Mouse (Mus musculus) adrenal gland, postnatal 4 days (tissue): ENCODE results near the gene Trip11. TPM values are rescaled to one million over a fixed set of nuclear protein-coding genes. Genes with fewer than 3 reads are reported as not detected.
"Not testable (repeated sequence)": the region's sequence is repeated elsewhere in the genome, so short reads cannot be mapped to it uniquely, and the experiment has no call there.

ENCODE experiments used
- DNase-seq, 2 experiments: peaks; one replicate each; pipeline ENCODE4 v3.0.0; 2021 to 2022; ENCODE audit warnings: low spot score in 2 of 2, mixed read lengths in 2 of 2
- long read RNA-seq, 2 experiments: library from polyadenylated mRNA; stranded (forward); transcript quantifications; one replicate each; pipeline ENCODE4 v2.0.0; 2021
- total RNA-seq, 2 experiments: library from RNA; stranded (reverse); gene quantifications; 2 replicates each; pipeline ENCODE4 v1.2.3; 2021

Trip11 gene
- total RNA-seq: 10 to 100 TPM; 32.0 to 36.9 TPM
- long read RNA-seq, experiment 1, partial matches to known transcripts: 1 of 3 reads
- long read RNA-seq, experiment 1, other reads (novel, unspliced or antisense): 2 of 3 reads
- long read RNA-seq, experiment 2, partial matches to known transcripts: 5 of 7 reads
- long read RNA-seq, experiment 2, other reads (novel, unspliced or antisense): 1 of 7 reads

DNA sequence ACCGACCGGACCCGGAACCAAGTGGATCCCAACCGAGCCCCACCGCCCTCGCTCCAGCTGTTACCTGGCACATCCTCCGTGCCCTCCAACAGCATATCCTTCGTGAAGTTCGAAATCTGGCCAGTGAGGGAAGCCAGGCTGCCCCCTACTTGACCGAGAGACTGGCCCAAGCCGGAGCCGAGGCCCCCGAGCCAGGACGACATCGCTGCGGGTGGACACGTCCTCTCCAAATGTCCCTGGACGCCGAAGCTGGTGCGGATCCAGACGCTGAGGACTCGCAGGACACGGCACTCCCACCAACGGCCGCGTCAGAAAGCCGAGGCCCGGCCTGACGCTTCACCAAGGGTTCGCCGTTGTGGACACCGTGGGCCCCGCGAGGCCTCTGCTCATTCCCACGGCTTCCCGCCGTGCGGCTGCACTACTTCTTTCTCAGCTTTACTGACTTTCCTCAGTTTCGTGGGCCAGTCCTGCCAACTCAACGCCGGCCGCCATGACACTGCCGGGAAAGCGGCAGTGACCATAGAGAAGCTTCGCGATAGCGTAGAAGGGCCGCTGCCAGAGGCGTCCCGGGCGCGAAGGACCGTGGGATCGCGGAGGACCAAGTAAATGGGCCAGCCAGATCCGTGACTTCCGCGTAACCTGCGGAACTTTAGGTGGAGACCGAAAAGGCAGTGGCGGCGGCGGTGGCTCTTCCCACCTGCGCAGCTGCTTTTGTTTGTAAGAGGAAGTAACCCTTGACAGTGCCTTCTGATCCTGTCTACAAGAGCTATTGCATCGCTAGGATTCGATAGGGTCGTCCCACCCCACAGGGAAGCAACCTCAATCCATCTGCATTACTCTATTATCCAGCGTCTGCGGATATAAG, at the start of gene Trip11:
Gene Trip11, minus strand, starts transcription at position 642 of the 865 bp plus-strand sequence.
- peak; percentile 64 to 81 for DNase-seq

GRCm38 (mm10) chr12:101958960-101959780, 46.1 kb upstream of the Trip11 start:
- DNase-seq: not testable (repeated sequence)

DNA sequence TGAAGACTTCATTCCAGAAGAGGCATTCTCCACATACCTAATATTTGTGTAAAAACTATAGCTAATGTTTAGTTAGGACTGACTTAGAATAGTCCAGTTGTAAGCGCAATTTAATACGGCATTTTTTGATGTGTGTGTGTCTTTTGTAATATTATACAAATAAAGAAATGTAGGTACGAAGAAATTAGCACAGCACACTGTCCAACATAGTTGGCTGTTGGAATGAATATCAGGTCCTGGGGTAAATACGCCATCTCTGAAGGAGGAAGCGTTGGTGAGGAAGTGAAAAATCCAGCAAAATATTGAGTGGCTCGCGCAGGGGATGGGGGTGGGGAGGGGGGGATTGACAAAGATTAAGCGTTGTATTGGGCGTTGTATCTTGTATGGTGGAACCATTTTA, 45.5 kb upstream of the Trip11 start:
- no peak for DNase-seq

DNA sequence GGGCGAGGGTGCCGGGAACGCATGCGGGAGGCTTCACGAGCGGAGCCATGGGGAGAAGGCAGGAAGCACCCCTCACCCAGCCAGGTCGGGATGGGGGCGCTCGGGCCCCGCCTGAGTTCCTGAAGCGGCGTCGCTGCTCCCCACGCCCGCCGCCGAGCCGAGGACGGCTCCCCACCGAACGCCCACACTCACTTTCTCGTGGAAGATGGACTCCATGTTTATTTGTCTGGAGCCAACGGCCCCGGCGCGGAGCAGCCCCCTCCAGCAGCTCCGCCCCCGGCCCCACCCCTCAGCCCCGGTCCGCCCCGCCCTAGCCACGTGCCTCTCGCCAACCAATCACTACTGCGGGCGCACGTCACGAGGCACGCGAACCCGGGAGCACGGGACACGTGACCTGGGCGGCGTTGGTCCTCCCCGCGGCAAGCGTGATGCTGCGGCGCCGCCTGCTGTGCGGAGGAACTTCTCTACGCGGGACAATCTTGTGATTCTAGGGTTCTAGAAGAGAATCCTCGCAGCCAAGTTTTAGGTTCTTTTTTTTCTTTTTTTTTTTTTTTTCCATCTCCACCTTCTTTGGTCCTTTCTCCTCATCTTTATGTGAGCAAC, 45.0 kb upstream of the Trip11 start, which contains the start of gene Atxn3:
Gene Atxn3, minus strand, starts transcription at position 305 of the 603 bp plus-strand sequence.
- DNase-seq: peak; percentile 92 to 97

DNA sequence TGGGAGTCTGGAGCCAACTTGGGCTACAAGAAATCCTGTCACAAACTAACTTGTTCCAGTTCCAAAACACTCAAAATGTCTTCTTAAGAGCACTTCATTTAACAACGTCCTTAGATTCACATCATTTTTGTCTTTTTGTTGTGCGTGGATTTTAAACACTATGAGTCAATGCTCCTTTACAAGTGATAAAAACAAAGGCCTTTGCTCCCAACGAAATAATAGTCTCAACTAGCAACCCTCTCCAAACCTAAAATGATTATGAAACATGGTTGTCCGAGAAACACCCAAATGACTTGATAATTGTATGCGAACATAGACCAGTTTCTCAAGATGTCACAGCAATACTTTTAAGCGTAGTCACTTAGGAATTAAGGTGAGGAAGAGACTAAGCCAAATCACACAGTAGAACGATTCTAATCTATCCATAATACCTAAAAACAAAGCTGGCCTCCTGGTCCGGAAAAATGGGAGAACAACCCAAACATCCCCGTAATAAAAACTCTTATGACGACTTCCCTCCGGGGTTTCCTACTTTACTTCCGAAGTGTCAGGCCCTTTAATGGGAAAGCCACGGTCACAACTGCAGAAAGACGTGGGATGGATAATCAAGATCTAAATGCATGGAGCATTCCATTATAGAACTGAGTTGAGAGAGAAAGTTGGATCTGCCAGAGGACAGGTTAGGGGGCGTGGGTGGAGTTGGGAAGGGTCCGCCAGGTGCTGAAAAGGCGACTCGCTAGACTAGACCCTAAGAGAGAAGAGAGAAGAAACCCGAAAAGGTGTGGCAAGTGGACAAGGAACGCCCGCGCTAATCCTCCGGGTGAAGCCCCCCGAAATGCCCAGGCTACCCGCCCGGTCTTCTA, 44.2 kb upstream of the Trip11 start:
- no peak for DNase-seq

GRCm38 (mm10) chr12:101955821-101956220, 42.8 kb upstream of the Trip11 start:
- DNase-seq: not testable (repeated sequence)

DNA sequence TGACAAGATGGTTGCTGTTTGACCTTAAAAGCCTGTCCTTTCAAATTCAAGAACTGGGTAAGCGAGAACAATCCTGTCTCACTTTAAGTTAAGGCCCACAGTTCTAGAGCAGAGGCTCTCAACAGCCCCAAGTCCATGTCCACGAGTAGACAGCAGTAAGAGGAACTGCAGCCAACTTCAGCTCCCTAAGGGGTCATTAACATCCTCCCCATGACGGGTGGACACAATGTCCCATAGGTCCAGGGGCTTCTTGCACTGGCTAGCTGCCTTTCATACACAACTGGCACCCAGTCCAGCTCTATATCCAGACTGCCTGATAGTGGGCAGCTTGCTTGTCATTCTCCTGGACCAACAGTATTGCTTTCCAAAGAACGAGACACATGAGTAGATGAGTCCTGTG, 35.7 kb upstream of the Trip11 start:
- DNase-seq: no peak

- no peak for DNase-seq
Observed at GRCm38 (mm10) chr12:101947986-101948385, 34.9 kb upstream of the Trip11 start.

DNA sequence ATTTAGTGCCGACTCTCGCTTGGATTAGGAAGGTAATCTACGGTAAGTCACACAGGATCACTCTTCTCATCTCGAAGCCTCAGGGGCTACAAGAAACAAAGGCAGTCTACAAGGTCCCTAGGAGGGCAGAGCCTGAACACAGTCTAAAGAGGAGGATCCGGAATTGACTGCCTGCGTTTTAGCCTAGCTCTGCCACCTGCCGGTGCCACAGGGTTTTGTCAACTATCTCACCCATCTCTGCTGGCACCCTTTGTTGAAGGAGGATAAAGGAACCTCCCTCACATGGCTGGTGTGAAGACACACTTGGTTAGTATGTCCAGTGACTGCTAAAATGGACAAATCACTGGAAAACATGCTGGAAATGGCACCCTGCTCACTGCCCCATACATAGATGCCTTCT, 24.5 kb upstream of the Trip11 start:
- no peak for DNase-seq

DNA sequence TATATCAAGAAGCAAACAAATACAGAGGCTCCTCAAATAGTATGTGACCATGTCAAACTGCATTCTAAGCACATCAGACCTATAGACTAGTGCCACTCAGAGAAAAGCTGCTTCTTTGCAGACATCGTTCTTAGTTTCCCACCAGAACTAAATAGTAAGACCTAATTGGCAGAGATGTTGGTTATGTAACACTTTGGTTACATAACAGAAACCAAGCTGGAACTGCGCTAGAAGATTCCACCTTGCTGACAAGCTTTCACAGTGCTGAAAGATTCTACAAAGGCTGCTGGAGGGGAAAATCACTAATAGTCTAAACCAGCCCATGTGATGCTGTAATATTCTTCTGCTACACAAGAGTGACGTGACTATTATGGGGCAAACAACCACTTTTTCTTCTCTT, 22.2 kb upstream of the Trip11 start:
- no peak for DNase-seq

- no peak for DNase-seq
Observed at GRCm38 (mm10) chr12:101928423-101928822, 15.4 kb upstream of the Trip11 start.

DNA sequence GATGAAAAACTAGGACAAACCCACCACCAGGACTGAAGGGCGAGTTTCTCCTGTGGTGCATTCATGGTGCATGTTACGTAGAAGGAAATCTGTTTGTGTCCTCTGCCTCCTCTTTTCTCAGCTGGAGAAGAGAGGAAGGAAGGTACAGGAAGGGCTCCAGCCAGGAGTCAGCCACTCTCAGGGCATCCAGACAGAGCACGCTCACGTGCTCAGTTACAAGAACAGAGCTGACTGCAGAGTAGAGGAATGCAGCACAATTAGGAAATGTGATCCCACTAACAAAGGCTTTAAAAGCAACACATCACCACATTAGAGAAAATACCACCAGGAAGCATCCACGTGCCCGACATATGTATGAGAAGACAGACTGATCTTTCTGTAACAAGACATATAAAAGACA, 9.2 kb upstream of the Trip11 start:
- DNase-seq: no peak

GRCm38 (mm10) chr12:101919847-101920246, 6.8 kb upstream of the Trip11 start:
- DNase-seq: no peak

DNA sequence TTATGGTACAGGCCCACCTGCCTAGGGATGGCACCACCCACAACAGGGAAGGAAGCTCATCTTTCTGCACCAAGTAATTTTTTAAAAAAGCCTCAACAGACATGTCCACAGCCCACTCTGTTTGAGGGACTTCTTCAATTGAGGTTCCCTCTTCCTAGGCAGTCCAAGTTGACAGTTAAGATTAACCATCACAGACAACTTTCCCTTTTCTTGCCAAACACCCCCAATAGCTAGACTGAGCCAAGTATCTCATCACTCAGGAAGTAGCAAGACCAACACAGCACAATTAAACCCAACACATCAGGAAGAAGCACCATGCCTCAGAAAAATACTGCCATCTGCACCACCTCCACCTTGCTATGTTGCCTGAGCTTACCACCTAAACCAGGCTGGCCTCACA, 4.1 kb upstream of the Trip11 start:
- DNase-seq: no peak

DNA sequence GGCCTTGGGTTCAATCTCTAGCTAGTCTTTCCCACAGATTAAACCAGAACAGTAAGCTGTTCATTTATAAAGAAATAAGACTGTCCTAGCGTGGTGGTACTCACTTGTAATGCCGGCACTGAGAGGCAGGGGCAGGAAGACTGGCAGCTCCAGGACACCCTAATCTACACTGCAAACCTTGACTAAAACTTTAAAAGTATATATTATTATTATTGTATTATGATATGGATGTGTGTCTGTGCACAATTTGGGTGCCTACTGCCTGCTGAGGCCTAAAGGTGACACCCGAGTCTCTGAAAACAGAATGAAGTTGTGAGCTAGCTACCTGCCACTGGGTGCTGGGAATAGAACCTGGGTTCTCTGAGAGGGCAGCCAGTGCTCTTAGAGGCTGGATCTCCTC, 1.7 kb downstream of the Trip11 start:
- no peak for DNase-seq

DNA sequence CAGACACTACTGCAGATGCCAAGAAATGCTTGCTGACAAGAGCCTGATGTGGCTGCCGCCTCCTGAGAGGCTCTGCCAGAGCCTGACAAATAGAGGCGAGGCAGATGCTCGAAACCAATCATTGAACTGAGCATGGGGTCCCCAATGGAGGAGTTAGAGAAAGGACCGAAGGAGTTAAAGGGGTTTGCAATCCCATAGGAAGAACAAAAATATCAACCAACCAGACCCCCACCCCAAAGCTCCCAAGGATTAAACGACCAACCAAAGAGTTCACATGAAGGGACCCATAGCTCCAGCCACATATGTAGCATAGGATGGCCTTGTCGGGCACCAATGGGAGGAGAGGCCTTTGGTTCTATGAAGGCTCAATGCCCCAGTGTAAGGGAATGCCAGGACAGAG, 2.7 kb downstream of the Trip11 start:
- no peak for DNase-seq

- DNase-seq: no peak
Observed at GRCm38 (mm10) chr12:101905817-101906216, 7.2 kb downstream of the Trip11 start.

- no peak for DNase-seq
Observed at GRCm38 (mm10) chr12:101904906-101905305, 8.2 kb downstream of the Trip11 start.

GRCm38 (mm10) chr12:101904170-101904569, 8.9 kb downstream of the Trip11 start:
- no peak for DNase-seq

GRCm38 (mm10) chr12:101899671-101900245, 13.3 kb downstream of the Trip11 start:
- DNase-seq: no peak
